Mouse (Mus musculus) CH12.LX (cell line): ENCODE measurements around the gene Cyp2d26. TPM values are rescaled to one million over a fixed set of nuclear protein-coding genes. Genes with fewer than 3 reads are reported as not detected.

Experiments
- DNase-seq: peaks from one replicate; pipeline ENCODE4 v3.0.0-alpha.2; 2013; ENCODE audit errors: extremely low read depth
- H3K27ac ChIP-seq: 2 replicates; pipeline ENCODE4 v1.5.1; 2012; ENCODE audit warnings: low read depth, mild to moderate bottlenecking, control low read depth, moderate library complexity; ENCODE audit not compliant: insufficient read depth
- H3K27me3 ChIP-seq: replicated peaks from 2 replicates; pipeline ENCODE3; 2012; ENCODE audit warnings: inconsistent platforms
- H3K36me3 ChIP-seq, 2 experiments: replicated peaks in 1 of 2; 2 replicates each; pipeline versions ENCODE3 to v1.6.1; 2012; ENCODE audit warnings: inconsistent platforms in 1 of 2, low read length in 1 of 2, mild to moderate bottlenecking in 1 of 2, mixed read lengths in 1 of 2, moderate library complexity in 1 of 2; ENCODE audit not compliant: control insufficient read depth in 1 of 2, insufficient read depth in 1 of 2
- H3K4me1 ChIP-seq, 2 experiments: 2 replicates each; pipeline ENCODE4 v1.6.1; 2012; ENCODE audit warnings: inconsistent platforms in 1 of 2, moderate library complexity in 1 of 2; ENCODE audit not compliant: insufficient read depth in 2 of 2, control insufficient read depth in 1 of 2
- H3K4me2 ChIP-seq: 2 replicates; pipeline ENCODE4 v1.6.1; 2012; ENCODE audit warnings: low read depth, mild to moderate bottlenecking, control low read depth; ENCODE audit not compliant: poor library complexity, insufficient read depth, severe bottlenecking
- H3K4me3 ChIP-seq, 3 experiments: fragments of 150-350 bp in 1 of 3; sonication (generic) in 1 of 3; replicated peaks in 1 of 3; 2 replicates each; pipeline versions ENCODE3 to v1.5.1; 2011 to 2012; ENCODE audit warnings: low read depth in 2 of 3, low read length in 2 of 3, mild to moderate bottlenecking in 2 of 3, moderate library complexity in 2 of 3, control low read depth in 1 of 3, improper control_type of control experiment in 1 of 3, inconsistent platforms in 1 of 3, mixed read lengths in 1 of 3; ENCODE audit not compliant: poor library complexity in 1 of 3
- H3K79me2 ChIP-seq: replicated peaks from 2 replicates; pipeline ENCODE4 v1.6.1; 2012; ENCODE audit warnings: mild to moderate bottlenecking, moderate library complexity; ENCODE audit not compliant: control insufficient read depth, poor library complexity, insufficient read depth, severe bottlenecking; ENCODE audit errors: extremely low read depth
- H3K9ac ChIP-seq: 2 replicates; pipeline ENCODE4 v1.6.1; 2012; ENCODE audit warnings: low read depth, mild to moderate bottlenecking, control low read depth, moderate library complexity; ENCODE audit not compliant: insufficient read depth
- H3K9me3 ChIP-seq: replicated peaks from 2 replicates; pipeline ENCODE3; 2012; ENCODE audit warnings: low read length, inconsistent platforms, mixed read lengths
- BHLHE40 ChIP-seq: IDR thresholded peaks from 2 replicates; pipeline ENCODE4 v1.6.1; 2011; ENCODE audit warnings: mild to moderate bottlenecking, low read depth, low read length, improper control_type of control experiment
- ELF1 ChIP-seq: IDR thresholded peaks from 2 replicates; pipeline ENCODE4 v1.6.1; 2014; ENCODE audit warnings: low read depth, mild to moderate bottlenecking, inconsistent platforms, low read length, improper control_type of control experiment
- HCFC1 ChIP-seq: IDR thresholded peaks from 2 replicates; pipeline ENCODE4 v1.6.1; 2012; ENCODE audit warnings: low read depth, mild to moderate bottlenecking, inconsistent platforms, low read length, improper control_type of control experiment
- IRF4 ChIP-seq: IDR thresholded peaks from 2 replicates; pipeline ENCODE4 v1.6.1; 2014; ENCODE audit warnings: low read depth, mild to moderate bottlenecking, inconsistent platforms, low read length, improper control_type of control experiment
- JUN ChIP-seq: IDR thresholded peaks from 2 replicates; pipeline ENCODE4 v1.6.1; 2011; ENCODE audit warnings: low read depth, mild to moderate bottlenecking, low read length, improper control_type of control experiment, moderate library complexity; ENCODE audit not compliant: insufficient read depth
- MEF2A ChIP-seq: IDR thresholded peaks from 2 replicates; pipeline ENCODE4 v1.6.1; 2014; ENCODE audit warnings: low read depth, mild to moderate bottlenecking, inconsistent platforms, low read length, improper control_type of control experiment, borderline replicate concordance
- MXI1 ChIP-seq: IDR thresholded peaks from 2 replicates; pipeline ENCODE4 v1.6.1; 2011; ENCODE audit warnings: mild to moderate bottlenecking, low read depth, low read length, improper control_type of control experiment
- TBP ChIP-seq: conservative IDR thresholded peaks from 2 replicates; pipeline ENCODE4 v1.6.1; 2011; ENCODE audit warnings: low read depth, low read length, improper control_type of control experiment
- TCF12 ChIP-seq: IDR thresholded peaks from 2 replicates; pipeline ENCODE4 v1.6.1; 2014; ENCODE audit warnings: low read depth, mild to moderate bottlenecking, inconsistent platforms, low read length, improper control_type of control experiment
- ZC3H11A ChIP-seq: IDR thresholded peaks from 2 replicates; pipeline ENCODE4 v1.6.1; 2012; ENCODE audit warnings: low read depth, mild to moderate bottlenecking, inconsistent platforms, low read length, improper control_type of control experiment
- dilution Hi-C: fragments of 300-500 bp; cut with MboI; formaldehyde crosslinking; loops from 2 replicates; pipeline ENCODE4 v1.14.3; 2020; ENCODE audit warnings: low sequenced_read_pairs; ENCODE audit not compliant: extremely low pct_unique_long_range_greater_than_20kb, extremely low pct_ligation_motif_present
- in situ Hi-C: fragments of 300-500 bp; cut with MboI; formaldehyde crosslinking; loops from 3 replicates; pipeline ENCODE4 v1.14.3; 2019; ENCODE audit warnings: low sequenced_read_pairs, low pct_ligation_motif_present, low pct_unique_long_range_greater_than_20kb, mixed read lengths
- polyA plus RNA-seq: library from polyadenylated mRNA; unstranded; fragments of >175 nt; gene quantifications from 2 replicates; pipeline ENCODE4 v1.2.1, GENCODE M21; 2012; ENCODE audit warnings: low read depth; ENCODE audit not compliant: insufficient read length
- total RNA-seq, 2 experiments: library from RNA; depleted of rRNA; stranded (reverse); fragments of 300-350 nt in 1 of 2; fragments of >200 nt in 1 of 2; gene quantifications; 2 replicates each; pipeline ENCODE4 v1.2.3; 2012 to 2014

The Cyp2d26 gene
- total and polyA plus RNA-seq, 3 experiments, result not detected

DNA sequence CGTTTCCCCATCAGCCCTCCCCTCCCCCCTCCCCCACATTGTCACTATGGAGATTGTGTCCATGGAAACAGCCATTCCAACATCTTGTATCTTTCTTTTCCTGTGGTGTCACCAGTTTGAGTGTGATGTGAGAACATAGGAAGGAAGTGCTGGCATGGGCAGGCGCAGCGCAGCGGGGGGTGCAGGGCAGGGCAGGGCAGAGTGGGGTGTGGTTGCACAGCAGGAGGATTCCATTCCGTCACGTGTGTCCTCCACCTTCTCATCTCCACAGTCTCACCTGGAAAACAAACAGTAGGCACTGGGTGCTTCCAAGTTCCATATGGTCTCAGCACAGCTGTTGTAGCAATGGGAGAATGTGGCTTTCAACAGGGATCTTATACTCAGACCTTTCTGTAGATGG, 15.4 kb upstream of the Cyp2d26 start:
- Histone ChIP-seq H3K4me3 (no peak overlapping the region), H3K9me3 (no peaks in the 10 kb centered on the region), H3K27ac (no peak overlapping the region), H3K4me1 (no peaks in the 10 kb centered on the region), H3K4me2 (no peak overlapping the region), H3K9ac (no peak overlapping the region), H3K79me2 (no peaks in the 10 kb centered on the region), H3K27me3 (no peaks in the 10 kb centered on the region), H3K36me3 (peaks cover 22 to 59% of the 10 kb centered on the region in 2 experiments)
- in situ Hi-C loops (loop anchor here (10.0 to 25.0 kb wide), 2 partner anchors 235 to 403 kb away; no protein-coding TSS in a partner anchor), dilution Hi-C loops (no loop called here)
- DNase-seq, result no peak
- no peak for TF ChIP-seq BHLHE40
- no peak for TF ChIP-seq HCFC1
- TF ChIP-seq JUN, result no peak
- TF ChIP-seq MEF2A, result no peak

DNA sequence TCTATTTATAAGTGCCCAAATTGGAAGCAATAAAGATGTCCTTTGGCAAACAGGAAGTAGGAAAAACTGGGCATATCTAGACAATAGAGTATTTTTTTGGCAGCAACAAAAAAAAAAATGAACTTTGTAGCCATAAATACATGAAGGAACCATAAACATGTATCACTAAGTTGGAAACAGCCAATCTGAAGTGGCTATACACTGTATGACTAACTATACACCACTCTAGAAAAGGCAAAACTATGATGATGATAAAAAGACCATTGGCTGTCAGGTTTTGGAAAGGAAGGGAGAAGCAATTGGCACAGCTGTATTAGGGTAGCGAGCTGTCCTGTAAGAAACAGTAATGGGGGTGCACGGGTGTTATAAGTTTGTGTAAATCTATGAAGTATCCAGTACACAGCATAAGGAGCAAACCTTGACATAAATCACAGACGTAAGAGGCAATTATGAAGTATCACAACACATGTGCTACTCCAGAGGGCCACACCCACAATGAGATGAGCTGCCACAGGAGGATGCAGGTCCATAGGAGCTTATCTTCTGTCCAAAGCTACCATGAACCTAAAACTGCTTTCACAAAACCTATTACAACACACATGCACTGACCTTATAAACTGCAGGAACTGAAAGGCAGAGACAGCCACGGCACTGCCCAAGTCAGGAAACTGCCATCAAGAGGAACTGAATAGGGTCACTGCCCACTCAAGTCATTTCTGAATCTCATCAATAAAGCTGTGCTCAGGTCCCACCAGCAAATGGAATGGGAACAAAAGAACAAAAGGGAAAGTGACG, 13.1 kb upstream of the Cyp2d26 start:
- peaks cover 17 to 40% of the 10 kb centered on the region in 2 experiments for H3K36me3 ChIP-seq
- no peak overlapping the region for H3K4me2 ChIP-seq
- no peak for TF ChIP-seq BHLHE40
- TF ChIP-seq TBP, result no peak
- no peak for TF ChIP-seq ELF1
- no peak for TF ChIP-seq MEF2A
- no peak for TF ChIP-seq TCF12
- TF ChIP-seq IRF4, result no peak
- no peak for TF ChIP-seq JUN
- TF ChIP-seq MXI1, result no peak
- no peak for TF ChIP-seq ZC3H11A
- dilution Hi-C loops (no loop called here), in situ Hi-C loops (loop anchor here (10.0 to 25.0 kb wide), 2 partner anchors 238 to 405 kb away; no protein-coding TSS in a partner anchor)
- no peak overlapping the region for H3K9ac ChIP-seq
- H3K4me1 ChIP-seq, result no peaks in the 10 kb centered on the region
- no peaks in the 10 kb centered on the region for H3K27me3 ChIP-seq
- DNase-seq, result no peak
- H3K27ac ChIP-seq, result no peak overlapping the region
- no peaks in the 10 kb centered on the region for H3K9me3 ChIP-seq
- H3K79me2 ChIP-seq, result no peaks in the 10 kb centered on the region
- no peak overlapping the region for H3K4me3 ChIP-seq
